Mouse (Mus musculus) intestine, embryonic 16.5 days (tissue): Measurements from ENCODE around the gene Zfp239. TPM values are rescaled to one million over a fixed set of nuclear protein-coding genes. Genes with fewer than 3 reads are reported as not detected.

Experiments used
- polyA plus RNA-seq: library from polyadenylated mRNA; unstranded; fragments of >200 nt; fragmentation: Nextera tagmentation; extraction: Ambion mirVana; gene quantifications from 2 replicates; pipeline ENCODE4 v1.2.1, GENCODE M21; 2015

Zfp239 gene
- polyA plus RNA-seq, 1 experiment from 2014 or later, result 5.4 TPM

Other genes starting within 250 kb of the Zfp239 start
- 76.2 and 85.9 TPM in 2 replicates for gene Zfp637, start 20.9 kb upstream of the Zfp239 start, polyA plus RNA-seq
- 751 and 822 TPM in 2 replicates for gene Hnrnpf, start 38.2 kb downstream of the Zfp239 start, polyA plus RNA-seq
- 1.2 and 2.0 TPM in 2 replicates for gene Fxyd4, start 75.6 kb downstream of the Zfp239 start, polyA plus RNA-seq
- 0.21 and 0.37 TPM in 2 replicates for gene Rasgef1a, start 149.3 kb downstream of the Zfp239 start, polyA plus RNA-seq